Mouse (Mus musculus) retina, postnatal 7 days (tissue): ENCODE data around the gene Fam71e1.

ENCODE experiments used
- DNase-seq: peaks from one replicate; pipeline ENCODE4 v3.0.0-alpha.2; 2012; ENCODE audit warnings: low read depth, low spot score

Gene Fam71e1

DNA sequence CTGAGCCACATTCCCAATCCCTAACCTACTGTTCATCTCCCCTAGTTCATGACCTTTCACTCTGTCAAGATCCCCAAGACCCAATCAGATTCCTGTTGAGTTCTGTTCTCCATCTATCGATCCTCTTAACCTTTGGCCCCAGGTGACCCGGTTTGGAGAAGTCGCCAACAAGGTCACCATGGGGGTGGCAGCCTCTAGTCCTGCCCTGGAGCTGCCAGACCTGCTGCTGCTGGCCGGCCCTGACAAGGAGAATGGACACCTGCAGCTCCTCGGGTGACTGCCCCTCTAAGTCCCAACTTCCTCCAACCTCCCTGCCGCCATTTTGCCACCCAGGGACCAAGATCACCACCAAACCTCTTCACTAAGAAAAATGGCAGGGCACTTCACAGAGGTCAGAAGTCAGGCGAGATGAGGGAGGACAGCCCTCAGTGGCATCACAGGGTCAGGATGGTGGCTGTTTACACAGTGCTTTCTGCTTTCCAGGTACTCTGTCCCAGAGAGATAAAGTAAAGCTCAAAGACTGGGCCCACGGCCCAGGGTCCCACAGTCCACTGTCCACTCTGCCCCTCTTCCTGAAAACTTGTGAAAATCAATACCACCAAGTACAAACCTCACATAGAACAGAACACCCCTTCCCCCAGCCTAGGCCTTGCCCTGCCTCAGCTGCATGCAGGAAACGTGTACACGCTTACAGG is 1.1 kb downstream of the Fam71e1 start:
- no peak for DNase-seq

DNA sequence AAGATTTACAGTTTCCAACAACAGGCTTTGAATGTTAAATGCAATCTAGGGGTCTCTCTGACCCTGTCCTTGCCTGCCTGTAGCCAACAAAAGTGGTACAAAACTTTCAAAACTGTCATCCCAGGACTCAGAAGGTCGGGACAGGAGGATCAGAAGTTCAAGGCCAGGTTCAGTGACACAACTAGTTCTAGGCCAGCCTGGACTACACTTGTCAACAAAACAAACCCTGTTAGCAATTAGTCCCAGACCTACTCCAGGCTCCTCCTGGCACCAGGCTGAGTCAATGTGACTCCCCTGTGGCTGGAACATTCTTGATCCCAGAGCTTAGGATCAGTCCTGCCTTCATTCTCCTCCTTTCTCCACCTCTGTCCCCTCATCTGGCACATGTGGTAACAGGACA is 2.5 kb downstream of the Fam71e1 start:
- DNase-seq, result no peak

DNA sequence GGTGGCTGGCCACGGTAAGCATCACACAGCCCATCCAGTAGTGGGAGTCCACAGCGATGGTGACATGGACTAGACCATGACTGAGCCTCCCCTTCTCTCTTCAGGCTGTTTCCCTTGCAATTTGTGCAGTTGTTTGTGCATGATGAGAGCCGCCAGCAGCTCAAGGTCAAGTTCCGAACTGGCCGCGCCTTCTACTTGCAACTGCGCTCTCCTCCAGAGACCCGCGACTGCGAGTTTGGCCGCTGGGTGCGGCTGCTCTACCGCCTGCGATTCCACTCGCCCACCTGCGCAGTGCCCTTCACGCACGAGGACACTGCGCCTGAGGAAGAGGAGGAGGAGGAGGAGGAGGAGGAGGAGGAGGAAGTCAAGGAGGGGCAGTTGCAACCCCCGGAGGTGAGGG is 3.7 kb downstream of the Fam71e1 start:
- DNase-seq, result no peak

DNA sequence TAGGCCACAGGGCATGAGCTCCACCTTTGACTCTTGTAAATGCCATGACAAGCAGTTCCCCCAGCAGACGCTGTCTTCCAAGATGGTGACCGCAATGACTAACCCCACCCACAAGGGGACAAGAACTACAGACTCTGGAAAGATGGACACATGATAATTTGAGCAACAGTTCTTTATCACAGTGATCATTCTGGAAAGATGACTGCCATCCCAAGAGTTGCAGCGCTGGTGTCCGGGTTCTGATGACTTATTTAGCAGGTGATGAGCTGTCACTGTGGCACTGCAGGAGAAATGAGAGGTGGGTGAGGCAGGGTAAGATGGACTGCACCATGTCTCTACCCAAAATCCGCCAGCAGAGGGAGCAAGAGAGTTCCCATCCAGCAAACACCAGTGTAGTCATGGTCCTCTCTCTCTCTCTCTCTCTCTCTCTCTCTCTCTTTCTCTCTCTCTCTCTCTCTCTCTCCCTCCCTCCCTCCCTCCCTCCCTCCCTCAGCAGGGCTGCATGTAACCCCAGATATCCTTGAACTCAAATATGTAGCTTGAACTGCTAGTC is 5.3 kb downstream of the Fam71e1 start:
- peak; percentile 76 for DNase-seq

DNA sequence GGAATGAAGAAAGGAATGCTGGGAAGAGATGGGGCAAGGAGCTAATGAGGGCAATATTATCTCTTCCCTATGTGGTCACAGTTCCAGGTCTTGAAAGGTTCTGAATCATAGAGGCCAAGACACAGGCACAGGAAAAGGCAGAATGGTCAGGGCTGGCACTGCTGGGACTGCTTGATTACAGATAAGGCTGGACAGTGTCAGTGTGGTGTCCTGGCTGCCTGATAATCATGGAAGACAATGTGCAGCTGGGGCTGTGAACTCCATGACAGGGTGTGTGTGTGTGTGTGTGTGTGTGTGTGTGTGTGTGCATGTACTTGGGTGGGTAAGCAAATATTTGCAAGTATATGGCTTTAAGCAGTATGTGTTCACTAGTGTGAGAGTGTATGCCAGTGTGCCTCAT is 11.1 kb downstream of the Fam71e1 start:
- no peak for DNase-seq

DNA sequence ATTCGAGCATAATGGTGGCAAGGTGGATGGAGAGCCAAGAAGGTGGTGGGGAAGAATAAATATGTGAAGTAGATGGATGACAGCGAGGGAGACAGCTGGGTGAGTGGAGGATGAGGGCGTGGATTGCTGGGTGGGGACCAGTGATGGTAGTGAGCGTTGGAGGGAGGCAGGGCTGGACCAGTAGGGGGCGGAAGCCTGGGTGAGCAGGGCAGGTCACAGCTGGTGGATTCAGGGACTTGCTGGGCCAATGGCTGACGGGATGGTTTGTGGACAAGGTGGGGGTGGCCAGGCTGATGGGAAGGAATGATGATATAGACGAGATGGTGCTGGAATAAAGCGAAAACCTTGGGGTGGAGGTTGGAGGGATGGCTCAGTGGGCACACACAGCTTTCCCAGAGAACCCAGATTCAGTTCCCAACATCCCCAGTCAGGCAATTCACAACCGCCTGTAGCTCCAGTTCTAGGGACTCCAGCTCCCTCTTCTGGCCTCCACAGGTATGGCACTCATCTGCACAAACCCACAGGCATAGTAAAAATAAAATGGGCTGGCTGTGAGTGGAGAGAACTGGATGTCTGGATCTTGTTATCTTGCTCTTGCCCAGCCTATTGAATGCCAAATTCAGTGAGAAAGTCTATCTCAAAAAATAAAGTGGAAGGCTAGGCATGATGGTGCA is 23.0 kb downstream of the Fam71e1 start:
- DNase-seq, result no peak

DNA sequence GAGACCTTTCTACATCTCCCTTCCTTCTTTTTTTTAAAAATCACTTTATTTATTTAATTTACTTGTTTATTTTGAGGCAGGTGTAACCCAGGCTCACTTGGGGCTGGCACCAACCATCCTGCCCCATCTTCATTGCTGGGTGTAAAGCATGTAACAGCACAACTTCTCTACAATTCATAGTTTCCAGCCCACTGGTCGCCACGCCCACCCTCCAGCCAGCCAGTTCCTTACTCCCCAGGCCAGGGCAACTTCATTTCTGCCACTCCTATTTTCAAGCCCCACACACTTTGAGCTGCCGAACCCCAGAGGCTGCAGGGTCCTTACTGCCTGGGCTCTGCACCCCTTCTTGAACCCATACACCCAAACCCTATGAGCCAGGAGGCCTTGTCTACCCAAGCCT is 24.6 kb downstream of the Fam71e1 start:
- DNase-seq, result no peak

DNA sequence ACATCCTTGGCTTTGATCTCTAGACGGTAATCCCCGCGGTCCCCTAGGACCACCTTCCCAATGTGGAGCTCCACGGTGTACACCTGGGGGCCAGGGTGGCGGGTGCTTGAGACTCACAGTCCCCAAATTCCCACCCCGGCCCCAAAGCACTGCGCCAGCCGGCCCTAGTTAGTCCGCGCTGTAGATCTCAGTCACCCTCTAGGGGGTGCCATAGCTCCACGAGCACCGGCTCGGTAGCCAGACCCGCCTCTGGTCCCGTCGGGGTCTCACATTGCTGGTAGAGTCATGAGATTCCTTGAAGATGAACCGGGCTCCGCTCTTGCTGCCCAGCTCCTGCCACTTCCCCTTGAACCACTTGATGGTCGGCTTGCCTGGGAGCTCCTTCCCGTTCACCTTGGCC is 25.3 kb downstream of the Fam71e1 start:
- DNase-seq, result no peak

DNA sequence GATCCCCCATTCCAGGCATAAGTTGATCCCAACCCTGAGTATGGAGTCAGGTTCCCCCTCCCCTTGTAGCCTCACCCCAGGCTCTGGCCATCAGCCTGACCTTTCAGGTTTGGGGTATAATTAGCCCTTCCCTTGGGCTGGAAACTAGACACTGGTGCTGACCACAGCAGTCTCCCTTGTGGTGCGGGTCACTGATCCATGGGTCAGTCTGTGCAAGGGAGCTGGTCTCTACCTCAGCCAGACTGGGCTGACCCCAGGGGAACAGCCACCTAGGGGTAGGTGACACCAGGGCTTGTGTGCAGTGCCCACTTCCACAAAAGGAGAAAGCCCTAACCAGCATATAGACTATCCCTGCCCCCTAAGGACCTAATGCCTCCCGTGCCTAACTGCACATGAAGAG is 26.7 kb downstream of the Fam71e1 start:
- DNase-seq, result no peak

DNA sequence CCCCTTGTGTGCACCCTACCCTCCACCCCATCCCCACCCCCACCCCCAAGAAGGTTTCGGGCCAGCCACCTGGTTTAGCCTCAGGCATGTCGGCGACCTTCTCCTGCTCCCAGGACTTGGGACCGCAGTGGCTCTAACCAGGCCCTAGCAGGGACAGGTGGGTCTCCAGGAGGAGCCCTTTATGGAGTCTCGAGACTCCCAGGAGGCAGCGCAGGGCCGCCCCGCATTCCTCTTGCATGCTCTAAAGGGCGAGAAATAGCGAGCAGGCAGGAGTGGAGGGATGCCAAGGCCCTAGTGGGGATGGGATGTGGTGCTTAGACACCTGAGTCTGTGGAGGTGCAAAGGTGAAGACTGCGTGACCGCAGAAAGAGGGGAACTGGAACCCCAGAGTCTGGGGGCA is 28.1 kb downstream of the Fam71e1 start, which contains the start of gene Mybpc2:
Gene Mybpc2, minus strand, starts transcription at position 155 of the 400 bp plus-strand sequence.
- DNase-seq, result no peak

DNA sequence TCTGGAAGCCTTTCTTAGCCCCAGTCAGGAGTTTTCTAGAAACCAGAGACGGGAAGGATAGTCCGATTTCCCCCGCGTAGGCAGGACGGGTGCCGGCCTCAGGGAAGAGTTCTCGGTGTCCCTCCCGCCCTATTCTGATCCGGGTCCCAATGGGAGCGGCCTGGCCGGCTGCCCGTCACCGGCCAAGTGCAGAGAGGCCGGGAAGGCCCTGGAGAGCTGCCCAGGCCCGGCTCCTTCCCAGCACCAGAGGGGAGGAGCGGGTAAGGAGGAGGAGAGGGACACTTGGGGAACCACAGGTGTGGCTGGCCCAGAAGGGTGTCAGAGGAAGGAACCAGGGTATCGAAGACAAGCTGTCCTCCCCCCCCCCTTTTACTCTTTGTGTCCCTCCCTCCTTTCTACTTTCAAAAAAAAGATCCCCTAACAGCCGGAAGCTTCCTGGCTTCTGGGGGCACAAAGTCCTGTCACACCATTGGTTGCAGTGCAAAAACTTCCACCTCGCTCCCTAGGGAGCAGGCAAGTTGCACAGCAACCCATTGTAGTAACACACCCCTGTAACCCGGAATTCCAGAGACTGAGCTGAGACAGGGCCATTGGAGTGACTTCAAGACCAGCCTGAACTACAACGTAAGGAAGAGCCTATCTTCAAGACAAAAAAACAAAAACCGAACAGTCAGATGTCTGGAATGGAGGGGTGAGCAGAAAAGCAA is 28.9 kb downstream of the Fam71e1 start:
- no peak for DNase-seq

DNA sequence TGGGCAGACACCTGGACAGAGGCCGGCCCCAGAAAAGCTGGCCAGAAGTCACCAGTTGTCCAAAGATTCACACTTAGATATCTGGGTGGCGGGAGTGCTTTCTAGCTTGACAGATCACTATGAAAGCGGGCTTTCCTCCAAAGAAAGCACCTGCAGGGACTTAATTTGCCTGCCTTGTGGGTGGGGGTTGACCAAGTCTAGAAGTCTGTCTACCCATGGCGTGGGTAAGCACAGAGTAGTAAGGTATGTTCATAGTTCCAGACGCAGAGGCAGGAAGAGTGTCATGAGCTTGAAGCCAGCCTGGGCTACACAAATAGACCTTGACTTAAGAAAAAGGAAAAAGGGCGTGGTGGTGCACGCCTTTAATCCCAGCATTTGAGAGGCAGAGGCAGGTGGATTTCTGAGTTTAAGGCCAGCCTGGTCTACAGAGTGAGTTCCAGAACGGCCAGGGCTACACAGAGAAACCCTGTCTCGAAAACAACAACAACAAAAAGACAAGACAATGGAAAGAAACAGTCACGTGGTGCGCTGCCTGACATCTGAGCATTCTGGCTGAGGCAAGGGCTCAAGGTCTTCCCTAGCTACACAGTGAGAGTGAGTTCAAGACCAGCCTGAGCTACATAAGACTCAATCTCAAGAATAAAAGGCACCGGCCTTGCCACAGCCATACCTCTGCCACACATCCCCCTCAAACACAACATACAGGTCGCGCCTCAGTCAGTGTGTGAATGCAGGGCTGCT is 30.2 kb downstream of the Fam71e1 start:
- no peak for DNase-seq

DNA sequence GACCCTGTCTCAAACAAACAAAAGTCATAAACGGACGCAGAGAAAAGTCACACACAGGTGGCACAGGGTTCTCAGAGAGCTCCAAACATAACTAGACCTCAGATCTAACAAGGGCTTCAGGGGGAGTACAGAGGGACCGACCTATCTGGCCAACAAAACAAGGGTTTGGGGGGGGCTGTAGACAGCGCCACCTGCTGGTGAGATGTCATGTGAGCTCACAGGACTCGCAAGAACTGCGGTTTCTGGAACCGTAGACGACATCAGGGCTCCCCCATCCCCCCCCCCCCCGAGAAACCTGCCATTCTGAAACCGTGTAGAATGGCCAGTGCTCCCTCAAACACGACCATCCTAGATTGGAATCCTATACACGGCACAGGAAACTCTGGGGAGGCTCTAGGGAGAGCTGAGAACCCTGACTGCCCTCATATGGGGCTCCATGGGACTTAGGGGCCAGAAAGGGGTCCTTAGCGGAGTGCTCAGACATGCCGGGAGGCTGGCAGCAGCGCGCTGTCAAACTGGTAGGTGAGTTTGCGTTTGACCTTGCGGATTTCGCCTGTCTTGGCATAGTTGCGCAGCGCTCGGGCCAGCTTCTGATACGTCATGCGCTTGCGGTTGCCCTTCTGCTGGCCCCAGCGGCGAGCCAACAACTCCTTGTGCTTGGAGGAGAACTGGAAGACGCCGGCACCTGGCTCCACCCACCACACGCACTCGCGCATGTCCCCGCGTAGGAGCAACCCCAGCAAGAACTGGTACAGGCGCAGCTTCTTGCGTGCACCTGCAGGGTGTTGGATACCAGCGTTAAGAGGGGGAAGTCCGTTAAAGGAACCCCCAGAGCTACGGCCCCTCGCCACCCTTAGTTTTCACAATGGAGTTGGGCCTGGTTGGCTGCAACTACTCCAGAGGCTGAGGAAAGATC is 31.4 kb downstream of the Fam71e1 start:
- peak; percentile 65 for DNase-seq

DNA sequence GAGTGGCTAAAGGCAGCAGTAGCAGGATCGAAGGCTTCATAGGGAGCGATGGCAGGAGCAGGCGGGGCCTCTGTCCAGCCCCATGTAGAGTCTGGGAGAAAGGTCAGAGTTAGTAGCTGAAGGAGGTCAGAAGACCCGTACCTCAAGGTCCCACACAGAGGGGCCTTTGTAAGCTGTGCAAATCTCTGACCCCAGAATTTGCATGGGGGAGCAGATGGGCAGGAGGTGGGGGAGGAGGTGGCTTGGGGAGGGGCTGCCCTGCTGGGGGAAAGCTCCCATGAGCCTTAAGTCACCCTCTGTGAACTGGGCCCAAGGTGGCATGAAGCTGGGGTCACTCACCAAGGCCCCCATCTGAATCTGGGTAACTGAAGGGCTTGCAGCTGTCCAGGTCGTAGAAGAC is 33.1 kb downstream of the Fam71e1 start:
- DNase-seq, result no peak

DNA sequence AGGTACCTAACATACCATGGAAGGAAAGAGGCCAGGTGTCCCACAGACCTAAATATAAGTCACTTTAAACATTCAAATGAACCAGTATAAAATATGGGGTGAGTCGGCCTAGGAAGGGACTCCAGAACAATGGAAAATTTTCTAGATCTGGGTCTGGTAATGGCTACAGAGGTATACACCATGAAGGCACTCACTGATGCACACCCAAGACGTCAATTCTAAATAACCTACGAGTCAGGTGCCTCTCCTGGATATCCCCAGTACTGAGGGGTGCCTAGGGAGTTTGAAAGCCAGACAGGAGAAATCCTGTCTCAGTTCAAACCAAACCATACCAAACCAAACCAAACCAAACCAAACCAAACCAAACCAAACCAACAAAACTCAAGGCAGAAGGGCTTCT is 34.1 kb downstream of the Fam71e1 start:
- no peak for DNase-seq

DNA sequence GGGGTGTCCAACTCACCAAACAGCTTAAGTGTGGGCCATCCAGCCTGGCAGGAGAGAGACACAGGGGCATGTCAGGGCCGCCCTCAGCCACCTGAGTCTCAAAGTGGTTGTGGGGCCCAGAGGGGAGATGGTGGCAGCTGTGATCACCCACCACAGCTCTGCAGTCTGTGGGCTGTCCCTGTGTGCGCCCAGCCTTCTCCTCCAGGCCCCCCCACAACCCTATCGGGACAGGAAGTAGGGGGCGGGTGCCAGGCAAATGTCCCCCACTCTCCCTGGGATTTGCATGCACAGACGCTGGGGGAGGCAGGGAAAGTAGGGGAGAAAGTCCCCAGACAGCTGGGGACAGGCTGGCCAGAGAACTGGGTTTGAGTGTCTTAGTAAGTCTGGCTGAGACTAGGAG is 34.8 kb downstream of the Fam71e1 start:
- no peak for DNase-seq

DNA sequence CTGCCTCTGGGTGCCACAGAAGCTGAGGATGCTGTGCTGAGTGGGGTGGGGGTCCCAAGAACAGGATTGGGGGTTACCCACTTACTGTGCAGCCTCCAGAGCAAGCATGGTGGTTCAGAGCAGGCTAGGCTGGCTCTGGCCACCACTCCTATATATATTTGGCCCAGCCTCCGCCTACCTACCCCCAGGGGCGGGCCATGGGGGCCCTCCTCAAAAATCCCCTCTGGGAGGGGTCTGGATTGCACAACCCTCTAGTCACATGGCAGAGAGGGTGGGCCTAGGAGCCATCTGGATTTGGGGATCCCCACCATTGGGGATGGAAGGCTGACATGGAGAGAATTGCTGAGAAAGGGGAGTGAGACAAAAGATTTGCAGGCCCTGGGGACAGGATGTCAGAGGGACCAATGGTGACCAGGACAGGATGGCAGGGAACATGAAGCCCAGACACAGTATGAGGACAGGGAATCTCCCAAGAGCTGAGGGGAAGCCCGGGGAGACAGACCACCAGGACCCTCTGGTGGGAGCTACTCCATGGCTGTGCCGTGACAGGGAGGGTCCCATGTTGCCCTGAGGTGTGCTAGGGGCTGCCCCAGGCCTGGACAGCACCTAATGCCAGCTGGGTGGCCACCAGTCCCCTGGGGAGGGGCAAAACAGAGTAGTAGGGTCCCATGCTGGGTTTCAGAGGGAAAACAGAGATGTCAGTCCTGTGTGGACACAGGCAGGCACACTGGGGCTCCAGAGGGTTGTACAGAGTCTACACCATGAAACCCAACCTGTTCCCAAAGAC is 35.8 kb downstream of the Fam71e1 start, which contains the start of gene Spib:
Gene Spib, minus strand, starts transcription at position 126 of the 787 bp plus-strand sequence.
- no peak for DNase-seq

DNA sequence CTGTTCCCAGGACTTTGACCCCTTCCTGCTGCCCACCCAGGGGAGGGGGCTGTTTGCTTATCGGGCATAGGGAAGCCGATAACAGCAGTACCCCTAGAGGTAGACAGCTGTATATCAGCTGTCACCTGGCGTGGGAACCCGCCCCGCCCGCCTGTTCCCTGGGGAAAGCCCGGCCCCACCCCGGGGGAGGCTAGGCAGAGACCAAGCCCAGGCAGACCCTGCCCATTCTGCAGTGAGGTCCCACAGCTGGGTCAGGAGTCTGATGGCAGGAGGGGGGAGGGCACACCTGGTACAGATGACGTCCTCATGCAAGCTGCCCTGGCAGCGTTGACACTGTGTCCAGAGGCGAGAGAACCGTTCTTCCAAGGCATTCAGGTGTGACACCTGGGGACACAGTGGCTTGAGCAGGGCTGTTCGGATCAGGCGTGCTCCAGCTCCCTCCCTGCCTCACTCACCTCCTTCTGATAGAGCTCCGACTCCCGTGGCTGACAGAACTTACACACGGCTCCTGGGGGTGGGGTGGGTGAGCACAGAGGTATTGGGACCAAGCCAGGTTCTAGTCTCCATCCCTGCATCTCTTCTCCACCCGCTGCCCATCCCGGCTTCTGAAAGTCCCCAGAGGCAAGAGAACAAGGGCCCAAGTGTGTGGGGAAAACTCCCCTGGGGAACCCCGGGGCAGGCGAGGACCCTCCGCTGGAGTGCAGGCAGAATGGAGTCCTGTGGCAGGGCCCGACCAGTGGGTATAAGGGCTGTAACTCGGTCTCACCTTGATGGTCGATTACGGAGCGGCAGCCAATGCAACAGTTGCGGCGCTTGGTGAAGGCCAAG is 36.8 kb downstream of the Fam71e1 start:
- DNase-seq, result no peak

DNA sequence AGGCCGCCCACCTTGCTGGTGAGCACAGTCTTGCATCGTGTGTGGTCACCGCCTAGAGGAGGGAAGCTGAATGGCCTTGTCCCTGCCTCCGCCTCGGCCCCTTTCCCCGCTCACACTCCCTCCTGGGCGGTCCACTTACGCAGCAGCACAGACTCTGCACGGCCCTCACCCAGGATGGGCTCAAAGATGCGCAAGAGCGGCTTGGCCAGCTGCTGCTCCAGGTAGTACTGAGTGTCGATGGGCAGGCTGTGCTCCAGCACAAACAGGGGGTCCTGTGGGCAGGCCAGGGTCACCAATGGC is 37.3 kb downstream of the Fam71e1 start:
- no peak for DNase-seq
